Mouse (Mus musculus) erythroid progenitor cell, adult 5-6 weeks (primary cell): ENCODE measurements around the gene Rhobtb1. TPM values are rescaled to one million over a fixed set of nuclear protein-coding genes. Genes with fewer than 3 reads are reported as not detected.

Experiments
- ATAC-seq: replicated peaks from 2 replicates; pipeline ENCODE4 v1.8.0; 2016; ENCODE audit warnings: moderate number of reproducible peaks, mild to moderate bottlenecking, moderate TSS enrichment, inconsistent platforms; ENCODE audit not compliant: poor library complexity, low FRiP score, severe bottlenecking
- total RNA-seq, 2 experiments: library from RNA; stranded (forward) in 1 of 2; stranded (reverse) in 1 of 2; fragments of 150-400 nt in 1 of 2; fragments of 186-747, 209-891 nt in 1 of 2; gene quantifications; 2 replicates each; pipeline versions ENCODE4 v1.2.3 to v1.2.4; 2015 to 2017; ENCODE audit warnings: low replicate concordance in 2 of 2

Rhobtb1 gene
- total RNA-seq, 2 experiments from 2014 or later, result not detected

DNA sequence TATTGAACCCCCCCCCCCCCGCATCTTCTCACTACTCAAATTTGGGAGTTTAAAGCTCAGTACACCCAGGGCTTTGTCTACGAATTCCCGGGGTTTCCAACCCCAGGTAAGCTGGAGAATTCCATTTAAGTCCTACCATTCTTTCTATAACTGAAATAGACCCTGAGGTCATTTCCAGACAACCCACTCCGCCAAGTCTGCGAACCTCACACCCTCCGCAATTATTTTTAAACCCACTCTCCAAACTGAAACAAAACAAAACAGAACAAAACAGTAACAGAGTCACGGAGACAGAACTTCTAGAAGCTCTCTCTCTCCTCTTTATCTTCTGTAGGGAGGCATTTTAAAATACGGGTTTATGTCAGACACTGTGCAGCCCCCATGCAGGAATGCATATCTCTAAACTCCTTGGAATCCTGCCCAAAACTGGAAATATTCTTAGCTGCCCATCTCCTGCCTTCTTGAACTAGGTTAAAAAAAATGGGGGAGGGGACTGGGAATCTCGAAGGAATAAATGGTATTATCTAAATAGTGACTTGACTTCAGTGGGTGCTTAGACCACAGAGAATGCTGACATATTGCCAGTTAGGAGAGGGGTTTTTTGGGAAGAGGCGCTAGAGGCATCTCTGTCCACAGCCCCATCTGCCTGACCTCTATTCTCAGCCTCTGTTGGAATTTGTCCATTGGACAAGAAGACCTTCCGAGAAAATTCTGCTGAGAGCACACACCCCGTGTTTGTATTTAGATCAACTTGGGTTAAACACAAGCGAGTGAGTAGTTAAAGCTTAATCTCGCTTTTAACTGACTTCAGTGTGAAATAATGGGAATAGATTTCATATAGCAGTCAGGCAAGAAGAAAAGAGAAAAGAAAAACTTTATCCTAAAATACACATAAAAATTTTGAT, 111.9 kb downstream of the Rhobtb1 start:
- no peak for ATAC-seq

DNA sequence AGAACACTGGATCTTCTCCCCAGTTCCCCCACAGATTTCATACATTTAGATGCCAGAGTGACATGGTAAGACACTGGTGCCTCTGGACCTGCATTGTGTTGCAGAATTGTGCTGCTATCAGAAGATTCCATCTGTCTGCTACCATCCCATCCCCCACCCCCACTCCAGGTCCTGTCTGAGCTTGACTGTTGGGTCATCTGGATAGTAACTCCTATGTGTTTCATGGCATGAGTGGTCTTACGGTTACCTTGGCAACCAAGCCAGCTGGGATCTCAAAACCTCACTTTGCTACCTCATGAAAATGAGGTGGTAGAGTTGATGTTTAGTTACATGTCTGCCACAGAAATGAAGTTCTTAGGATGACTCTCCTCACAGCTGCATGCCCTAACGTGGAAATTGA, 112.7 kb downstream of the Rhobtb1 start:
- no peak for ATAC-seq

DNA sequence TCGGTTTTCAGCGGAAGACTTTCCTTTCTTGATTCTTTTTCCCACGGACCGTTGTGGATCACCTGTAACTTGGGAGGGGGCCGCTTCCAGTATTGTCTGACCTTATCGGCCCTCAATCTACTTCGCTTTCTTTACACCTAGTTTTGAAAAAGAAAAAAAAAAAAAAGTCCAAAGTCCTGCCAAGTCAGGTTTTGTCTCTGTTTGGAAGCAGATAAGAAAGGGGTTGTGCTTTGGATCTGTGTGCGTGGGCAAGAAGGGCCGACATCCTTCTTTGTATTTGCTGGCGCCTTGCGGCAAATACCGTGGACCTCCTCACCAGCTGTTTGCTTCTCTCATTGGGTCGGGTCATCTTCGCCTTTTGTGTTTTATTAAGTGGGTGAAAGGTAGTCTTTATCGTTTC, 114.2 kb downstream of the Rhobtb1 start:
- no peak for ATAC-seq

DNA sequence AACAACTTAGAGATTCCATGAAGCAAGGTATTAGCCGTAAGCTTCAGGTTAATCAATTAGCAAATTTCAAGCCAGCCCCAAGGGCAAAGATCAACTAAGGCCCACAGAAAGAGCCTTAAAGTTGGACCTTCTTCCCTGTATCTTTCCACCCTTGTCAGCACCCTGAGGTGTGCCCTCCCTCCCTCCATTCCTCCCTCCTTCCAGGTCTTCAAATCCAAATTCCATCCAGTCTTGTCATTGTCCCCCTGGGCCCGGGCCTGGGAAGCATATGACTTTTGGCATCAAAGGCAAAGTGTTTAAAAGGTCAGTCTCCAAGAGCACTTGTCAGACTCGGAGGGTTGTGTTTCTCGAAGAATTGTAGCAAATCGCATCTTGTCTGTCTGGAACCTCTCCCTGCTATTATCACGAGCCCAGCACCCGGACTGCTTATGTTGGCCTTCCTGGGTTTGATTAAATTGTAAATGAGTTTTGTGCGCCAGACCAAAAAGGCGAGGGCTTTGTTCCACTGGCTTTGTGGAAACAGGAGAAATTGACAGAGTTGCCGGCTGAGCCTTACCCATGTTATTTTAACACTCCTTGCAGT, 116.9 kb downstream of the Rhobtb1 start:
- ATAC-seq, result no peak

DNA sequence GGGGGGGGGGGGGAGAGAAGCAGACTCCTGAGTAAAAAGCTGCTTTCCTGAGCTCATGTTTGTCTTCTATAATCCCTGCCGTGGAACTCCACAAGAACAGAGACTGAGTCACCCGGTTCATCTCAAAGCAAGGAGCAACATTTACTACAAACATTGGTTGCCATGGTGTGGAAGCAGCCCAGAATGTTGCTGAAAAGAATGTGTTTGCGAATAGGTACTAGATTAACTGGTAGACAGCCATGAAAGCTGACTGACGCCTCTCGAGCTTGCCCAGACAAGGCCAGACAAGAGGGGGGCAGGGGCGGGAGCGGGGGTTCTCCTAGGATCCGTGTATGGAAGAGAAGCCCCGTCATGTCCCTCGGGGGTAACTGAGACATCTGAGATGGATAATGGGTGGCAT, 120.2 kb downstream of the Rhobtb1 start:
- no peak for ATAC-seq

DNA sequence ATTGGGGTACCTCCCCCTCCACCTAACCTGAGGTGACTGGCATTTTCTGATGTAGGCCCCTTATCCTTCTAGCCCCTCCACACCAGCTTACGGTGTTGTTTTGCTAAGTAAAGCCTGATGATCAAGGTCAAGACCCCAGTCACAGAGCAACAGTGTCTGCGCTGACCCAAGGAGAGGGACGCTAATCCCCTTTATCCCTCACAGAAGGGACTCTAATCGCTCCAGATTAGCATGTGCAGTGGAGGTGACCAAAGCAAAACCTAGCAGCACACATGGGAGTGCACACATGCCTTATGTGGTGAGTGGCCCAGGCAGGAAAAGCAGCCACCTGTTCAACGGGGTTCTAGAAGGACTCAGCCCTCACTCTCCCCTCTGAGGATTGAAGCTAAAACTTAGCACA, 123.0 kb downstream of the Rhobtb1 start:
- no peak for ATAC-seq

DNA sequence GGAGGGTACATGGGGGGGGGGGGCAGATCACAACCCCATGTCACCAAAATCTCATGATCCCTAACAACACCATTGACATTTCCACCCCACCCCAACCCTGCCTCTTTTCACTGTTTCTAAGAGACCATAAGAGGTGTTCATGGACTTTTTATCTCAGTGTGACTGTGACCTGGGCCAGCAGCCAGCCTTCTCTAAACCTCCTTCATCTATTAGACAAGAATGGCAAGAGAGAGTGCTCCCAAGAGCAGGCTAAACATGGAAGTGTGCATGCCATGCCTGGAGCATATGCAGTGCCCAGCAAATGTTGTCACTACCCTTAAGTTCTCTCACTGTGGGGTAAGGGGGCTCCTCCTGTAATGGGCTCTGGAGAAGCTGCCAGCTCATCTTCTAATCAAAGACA, 123.5 kb downstream of the Rhobtb1 start:
- no peak for ATAC-seq

DNA sequence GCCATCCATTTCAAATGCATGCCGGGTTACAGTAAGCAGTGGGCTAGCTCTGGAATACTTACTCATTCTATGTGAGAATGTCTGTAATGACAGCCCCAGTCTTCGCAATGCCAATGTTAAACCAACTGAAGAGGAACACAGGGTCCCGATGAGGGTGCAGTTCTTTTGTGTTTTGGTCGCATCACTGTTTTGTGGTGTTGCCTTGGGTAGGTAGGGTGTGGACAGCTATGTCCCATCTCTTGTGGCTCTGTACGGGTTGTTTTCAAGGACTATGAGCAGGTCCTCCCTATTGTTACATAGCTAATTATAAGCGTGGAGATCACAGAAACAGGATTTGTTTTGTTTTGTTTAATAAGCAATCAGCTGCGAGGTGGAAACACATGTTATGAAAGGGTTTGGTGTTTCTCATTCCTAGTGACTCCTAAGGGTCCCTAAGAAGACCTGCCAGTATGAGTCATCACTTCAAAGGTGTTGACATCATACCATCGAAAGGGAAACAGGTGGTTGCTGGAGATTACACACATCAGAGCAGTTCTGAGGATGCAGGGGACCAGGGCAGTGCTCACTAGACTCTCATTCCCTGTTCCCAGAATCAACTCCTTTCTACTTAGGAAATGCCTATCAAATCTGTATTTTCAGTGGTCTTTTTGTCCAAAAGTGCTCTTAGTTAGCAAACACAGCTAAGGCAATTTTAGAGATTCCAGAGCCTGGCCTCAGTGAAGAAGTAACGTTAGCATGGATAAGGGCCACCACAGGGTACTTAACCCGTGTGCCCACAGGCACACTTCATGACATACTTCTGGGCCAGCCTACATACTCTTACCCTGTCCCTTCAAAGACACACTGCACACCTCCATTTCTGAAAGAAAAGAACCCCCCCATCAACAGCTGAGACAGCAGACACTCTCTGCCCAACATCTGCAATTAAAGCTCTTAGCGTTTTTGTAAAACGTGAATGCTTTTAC, 124.9 kb downstream of the Rhobtb1 start:
- ATAC-seq, result no peak

DNA sequence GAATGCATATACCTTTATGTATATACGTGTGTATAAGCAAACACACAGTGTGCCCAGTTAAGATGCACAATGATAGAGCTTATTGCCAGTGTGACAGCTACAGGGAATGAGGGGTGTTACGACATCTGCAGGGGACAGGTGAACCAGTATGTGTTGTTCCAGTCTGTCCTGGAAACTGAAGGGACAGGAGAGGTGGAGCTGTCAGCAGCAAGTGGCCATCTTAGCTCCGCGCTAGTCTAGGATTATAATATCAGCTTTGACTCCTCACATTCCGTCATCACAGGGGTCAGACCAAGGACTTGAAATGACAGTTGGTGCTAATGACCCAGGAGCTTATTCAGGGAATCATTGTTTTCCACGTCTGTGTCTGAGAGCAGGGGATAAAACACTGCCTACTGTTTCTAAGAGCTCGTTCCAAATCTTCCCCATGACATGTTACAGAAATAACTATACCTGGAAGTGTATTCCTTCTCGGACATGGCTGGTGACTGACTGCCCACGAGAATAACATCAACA, 125.7 kb downstream of the Rhobtb1 start:
- ATAC-seq, result no peak

DNA sequence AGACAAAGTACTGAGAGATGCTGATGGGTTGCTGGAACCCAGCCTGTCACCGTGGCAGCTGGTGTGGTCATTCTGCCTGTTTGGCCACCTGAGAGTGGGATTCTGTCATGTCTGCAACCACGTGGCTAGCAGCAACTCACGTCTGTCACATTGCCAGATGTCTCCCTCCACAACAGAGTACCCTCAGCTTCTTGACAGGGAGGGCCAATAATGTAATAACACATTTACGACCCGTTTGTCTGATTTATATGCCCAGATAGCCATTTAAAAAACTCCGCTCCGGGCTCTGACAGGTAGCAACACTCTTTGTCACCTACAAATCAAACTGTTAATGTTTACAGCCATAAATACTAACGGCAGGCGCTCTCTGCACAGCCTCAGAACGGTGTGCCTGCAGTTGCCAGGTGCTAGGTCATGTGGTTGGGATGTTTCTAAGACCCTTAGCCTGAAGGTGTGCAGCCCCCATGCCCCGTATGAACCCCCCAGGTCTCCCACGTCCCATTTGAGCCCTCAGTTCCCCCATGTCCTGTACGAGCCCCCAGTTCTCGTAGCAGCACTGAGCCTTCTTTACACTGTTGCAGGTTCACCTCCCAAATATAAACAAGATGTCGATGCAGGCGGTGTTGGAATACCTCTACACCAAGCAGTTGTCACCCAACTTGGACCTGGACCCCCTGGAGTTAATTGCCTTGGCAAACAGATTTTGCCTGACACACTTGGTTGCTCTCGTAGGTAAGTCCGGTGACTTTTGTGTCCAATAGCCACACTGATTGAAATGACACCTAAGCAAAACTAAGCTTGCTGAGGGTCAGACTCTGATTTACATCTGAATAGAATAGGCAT, 127.8 kb downstream of the Rhobtb1 start:
- ATAC-seq, result no peak

DNA sequence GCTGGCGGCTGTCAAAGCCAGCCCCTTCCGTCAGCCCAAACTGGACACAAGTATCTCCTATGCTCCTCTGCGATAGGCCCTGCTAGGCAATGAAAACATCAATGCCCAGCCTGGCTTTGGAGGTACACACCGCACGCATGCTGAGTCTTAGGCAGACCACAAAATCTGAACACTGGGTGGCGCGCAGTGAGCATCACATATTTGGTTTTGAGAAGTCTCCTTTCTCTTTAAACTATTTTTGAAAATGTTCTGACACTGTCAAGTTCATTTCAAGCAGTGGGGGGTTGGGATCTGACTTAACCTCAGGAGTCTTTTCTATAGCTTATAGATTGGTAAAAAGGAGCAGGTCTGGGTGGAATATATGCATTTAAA, 128.4 kb downstream of the Rhobtb1 start:
- no peak for ATAC-seq

DNA sequence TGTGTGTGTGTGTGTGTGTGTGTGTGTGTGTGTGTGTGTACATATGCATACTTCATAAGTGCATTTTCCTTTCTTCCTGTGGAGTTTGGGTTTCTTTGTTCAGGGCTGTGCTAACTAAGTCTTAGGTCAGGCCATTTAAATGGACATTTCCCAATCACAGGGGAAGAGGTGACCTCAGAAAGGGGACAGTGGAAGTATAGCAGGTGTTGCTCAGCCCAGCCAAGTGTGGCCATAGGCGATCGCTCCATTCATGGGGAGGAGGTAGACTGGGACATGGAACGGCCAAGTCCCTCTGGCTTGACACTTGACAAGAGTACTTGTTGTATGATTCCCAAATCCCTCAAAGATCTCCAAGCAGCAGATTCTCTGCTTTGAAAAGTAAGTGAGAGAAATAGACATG, 135.7 kb downstream of the Rhobtb1 start:
- ATAC-seq, result no peak

DNA sequence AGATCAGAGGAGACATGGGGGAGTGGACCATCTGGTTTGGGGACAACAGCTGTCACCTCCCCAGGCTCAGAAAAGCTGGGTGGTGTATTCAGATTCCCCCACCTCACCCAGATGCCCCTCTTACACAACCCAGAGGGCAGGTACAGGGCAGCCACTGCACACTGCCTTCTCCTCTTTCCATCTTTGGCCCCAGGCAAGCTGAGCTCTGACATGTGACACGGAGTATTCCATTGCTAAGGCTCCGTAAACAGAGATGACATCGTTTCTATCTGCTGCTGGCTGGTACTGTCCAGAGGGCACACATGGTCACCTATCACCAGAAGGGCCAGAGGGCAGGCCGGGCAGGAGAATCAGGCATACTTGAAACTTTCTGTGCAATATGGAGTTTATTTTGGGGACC, 136.9 kb downstream of the Rhobtb1 start:
- no peak for ATAC-seq

DNA sequence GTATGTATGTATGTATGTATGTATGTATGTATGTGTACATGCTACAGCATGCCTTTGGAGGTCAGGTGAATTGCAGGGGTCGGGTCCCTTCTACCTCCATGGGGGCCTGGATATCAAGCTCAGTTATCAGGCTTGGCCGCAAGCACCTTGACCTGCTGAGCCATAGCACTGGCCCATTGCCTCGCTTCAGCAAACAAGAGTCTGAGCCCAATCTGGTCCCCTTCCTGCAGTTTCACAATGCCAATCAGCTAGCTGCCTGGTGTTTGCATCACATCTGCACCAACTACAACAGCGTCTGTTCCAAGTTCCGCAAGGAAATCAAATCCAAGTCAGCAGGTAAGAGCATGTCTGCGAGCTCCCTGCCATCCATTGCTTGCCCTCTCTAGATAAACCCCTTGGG, 137.5 kb downstream of the Rhobtb1 start:
- no peak for ATAC-seq

DNA sequence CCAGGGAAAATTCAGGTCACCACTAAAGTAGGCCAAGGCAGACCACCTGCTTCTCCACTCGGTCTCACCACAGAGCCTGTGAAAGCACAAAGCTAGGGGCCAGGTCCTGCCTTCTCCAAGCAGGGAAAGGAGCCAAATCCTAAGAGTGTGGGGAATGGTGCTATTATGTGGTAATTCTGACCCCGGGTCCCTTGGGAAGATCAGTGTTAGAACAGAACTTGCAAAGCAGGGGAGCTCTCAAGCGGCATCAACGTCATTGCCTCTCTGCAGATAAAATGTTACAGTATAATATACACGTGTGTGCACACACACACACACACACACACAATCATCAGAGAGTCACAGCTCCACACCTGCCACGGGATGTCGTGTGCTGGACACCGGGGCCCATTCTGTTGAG, 139.5 kb downstream of the Rhobtb1 start:
- ATAC-seq, result no peak

DNA sequence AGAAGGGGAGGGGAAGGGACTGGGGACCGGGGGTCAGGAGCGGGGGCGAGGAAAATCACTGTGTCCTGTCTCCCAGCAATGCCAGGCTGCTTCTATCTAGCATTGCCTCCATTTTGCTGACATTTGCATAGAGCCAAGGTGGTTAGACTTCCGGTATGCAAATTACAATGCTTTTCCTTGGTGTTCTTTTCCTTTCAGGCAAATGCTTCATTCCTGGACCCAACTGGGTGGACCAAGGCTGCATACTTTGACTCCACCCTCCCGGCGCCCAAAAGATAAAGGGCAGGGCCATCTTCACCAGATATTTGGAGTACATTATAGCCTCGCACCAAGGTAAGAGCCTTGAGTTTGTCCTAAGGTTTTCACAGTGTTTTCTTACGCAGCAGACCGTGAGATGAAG, 144.7 kb downstream of the Rhobtb1 start:
- ATAC-seq, result no peak

DNA sequence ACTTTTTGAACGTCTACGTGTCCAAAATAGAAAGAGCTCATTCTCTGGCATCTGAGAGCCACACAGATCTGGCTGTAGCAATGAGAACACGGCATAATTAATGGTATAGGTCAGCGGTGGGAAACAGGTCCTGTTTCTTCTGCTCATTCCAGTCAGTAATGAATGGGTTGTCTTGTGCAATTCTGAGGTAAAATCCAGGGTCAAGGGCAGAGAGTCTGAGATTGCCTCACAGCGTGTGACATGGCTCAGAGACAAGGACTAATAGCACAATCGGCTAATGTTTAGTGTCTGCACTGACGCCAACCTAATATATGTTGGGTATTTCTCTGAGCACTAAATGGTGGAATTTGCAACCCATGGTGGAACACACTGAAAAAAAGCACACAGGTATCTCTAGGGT, 148.8 kb downstream of the Rhobtb1 start:
- ATAC-seq, result no peak

DNA sequence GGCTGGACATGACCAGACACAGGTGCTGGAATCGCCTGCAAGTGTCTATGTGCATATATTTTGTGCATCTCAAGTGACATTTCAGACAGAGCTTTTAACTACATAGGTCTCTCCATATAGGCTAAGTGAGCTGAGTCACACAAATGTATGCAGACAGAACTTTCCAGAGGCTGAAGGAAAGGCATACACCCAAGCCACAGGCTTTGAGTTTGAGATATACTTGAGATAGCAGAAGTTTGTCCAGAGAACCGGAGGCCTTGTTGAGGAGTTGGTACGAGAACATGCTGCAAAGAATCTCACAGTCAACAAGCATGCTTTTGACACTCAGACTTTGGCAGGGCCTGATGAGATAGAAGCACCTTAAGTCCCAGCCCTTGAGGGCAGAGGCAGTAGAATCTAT, 151.4 kb downstream of the Rhobtb1 start:
- no peak for ATAC-seq

DNA sequence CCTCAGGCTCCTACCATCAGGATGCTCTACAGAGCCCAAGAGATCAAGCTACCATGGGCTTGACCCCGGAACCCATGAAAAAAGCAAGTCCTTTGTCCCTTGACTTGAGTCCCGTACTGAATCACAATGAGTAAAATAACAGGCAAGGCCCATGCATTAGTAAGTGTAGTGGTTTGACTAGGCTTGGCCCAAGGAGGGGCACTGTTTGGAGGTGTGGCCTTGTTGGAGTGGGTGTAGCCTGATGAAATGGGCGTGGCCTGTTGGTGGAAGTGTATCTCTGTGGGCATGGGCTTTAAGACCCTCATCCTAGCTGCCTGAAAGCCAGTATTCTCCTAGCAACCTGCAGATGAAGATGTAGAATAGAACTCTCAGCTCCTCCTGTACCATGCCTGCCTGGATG, 153.6 kb downstream of the Rhobtb1 start:
- no peak for ATAC-seq
